Mouse (Mus musculus) intestine, embryonic 14.5 days (tissue): Measurements from ENCODE around the gene Acly. TPM values are rescaled to one million over a fixed set of nuclear protein-coding genes. Genes with fewer than 3 reads are reported as not detected.
A peak's percentile ranks its signal among the peaks of the same experiment; 100 is the strongest.

ENCODE experiments used
- ATAC-seq: fragments of 200-750 bp; cut with Nextera tagmentation; replicated peaks from 2 replicates; pipeline ENCODE4 v1.8.0; 2017; ENCODE audit warnings: low read depth, moderate number of reproducible peaks, moderate TSS enrichment, moderate library complexity; ENCODE audit not compliant: low FRiP score, low TSS enrichment
- DNase-seq: peaks from one replicate; pipeline ENCODE4 v3.0.0-alpha.2; 2018; ENCODE audit warnings: low spot score
- H3K27ac ChIP-seq: fragments of 300-500 bp; sonication (generic); 2 replicates; pipeline ENCODE4 v1.5.1; 2014; ENCODE audit warnings: low read depth, mild to moderate bottlenecking, control low read depth
- H3K27me3 ChIP-seq: fragments of 300-500 bp; sonication (generic); replicated peaks from 2 replicates; pipeline ENCODE4 v1.6.1; 2014; ENCODE audit warnings: low read length, control low read depth; ENCODE audit not compliant: control insufficient read depth, insufficient read depth
- H3K36me3 ChIP-seq: fragments of 300-500 bp; sonication (generic); 2 replicates; pipeline ENCODE4 v1.6.1; 2014; ENCODE audit warnings: low read length, control low read depth; ENCODE audit not compliant: control insufficient read depth, insufficient read depth
- H3K4me1 ChIP-seq: fragments of 300-500 bp; sonication (generic); replicated peaks from 2 replicates; pipeline ENCODE4 v1.6.1; 2014; ENCODE audit warnings: low read length, control low read depth, mixed read lengths; ENCODE audit not compliant: control insufficient read depth, insufficient read depth
- H3K4me2 ChIP-seq: fragments of 300-500 bp; sonication (generic); 2 replicates; pipeline ENCODE4 v1.6.1; 2014; ENCODE audit warnings: low read length
- H3K4me3 ChIP-seq: fragments of 300-500 bp; sonication (generic); 2 replicates; pipeline ENCODE4 v1.5.1; 2014; ENCODE audit warnings: low read depth, low read length, control low read depth, mixed read lengths
- H3K9ac ChIP-seq: fragments of 300-500 bp; sonication (generic); 2 replicates; pipeline ENCODE4 v1.6.1; 2014; ENCODE audit warnings: mild to moderate bottlenecking, low read length
- H3K9me3 ChIP-seq: fragments of 300-500 bp; sonication (generic); 2 replicates; pipeline ENCODE4 v1.6.1; 2016; ENCODE audit warnings: low read length, control low read depth; ENCODE audit not compliant: control insufficient read depth
- WGBS: fragments of 180-500 bp; shearing (Covaris S2); extraction: QIAGEN DNeasy Blood & Tissue Kit; methylation state at CpG from one replicate; pipeline ENCODE4 v1.1.7; 2014; 5-methylcytosine and 5-hydroxymethylcytosine counted together
- polyA plus RNA-seq: library from polyadenylated mRNA; unstranded; fragments of >200 nt; fragmentation: Nextera tagmentation; extraction: Ambion mirVana; gene quantifications from 2 replicates; pipeline ENCODE4 v1.2.1, GENCODE M21; 2014

The Acly gene
- polyA plus RNA-seq, 1 experiment from 2014 or later, result 177 TPM

DNA sequence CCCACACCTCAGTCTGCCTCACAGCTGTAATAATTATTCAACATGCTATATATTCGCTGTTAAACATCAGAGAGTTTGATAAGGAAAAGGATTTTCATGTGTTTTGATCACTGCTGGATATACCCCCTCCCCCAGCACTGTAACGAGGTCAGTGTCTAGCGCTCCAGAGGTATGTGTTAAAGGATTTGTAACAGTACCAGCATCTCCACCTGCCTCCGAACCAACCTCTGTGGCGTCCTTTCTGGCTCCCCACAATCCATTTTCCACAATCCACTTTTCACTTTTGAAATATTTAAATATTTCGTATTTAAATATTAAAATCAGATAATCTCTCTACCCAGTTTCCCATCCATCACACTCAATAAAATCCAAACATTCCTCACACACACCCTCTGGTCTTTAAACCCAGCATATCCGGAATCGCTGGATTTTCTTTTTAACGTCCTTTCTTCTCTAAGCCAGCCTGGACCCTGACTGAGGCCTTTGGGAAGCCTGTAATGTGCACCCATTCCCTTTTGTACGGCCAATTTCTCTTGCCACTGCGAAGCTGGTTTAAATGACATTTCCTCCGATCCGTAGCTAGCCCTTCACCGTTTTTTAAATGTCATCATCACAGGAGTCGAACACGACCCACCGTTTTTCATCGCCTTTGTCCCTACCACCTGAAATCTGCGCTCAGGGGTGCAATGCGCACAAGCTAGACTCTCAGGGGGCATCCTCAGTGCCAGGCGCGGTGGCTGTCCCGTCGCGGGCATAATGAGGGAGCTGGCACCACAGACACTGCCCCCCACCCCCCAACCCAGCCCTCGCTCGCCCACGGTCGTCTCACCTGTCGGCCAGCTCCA is 56.2 kb downstream of the Acly start:
- DNase-seq (peak; percentile 61), ATAC-seq (0 out of 2 replicates have a peak, but pooled peaks have one; percentile 5)
- Histone ChIP-seq H3K4me1 (peaks cover 11% of the 10 kb centered on the region), H3K9me3 (no peaks in the 10 kb centered on the region), H3K27ac (no peak overlapping the region), H3K36me3 (peaks cover 9% of the 10 kb centered on the region), H3K4me3 (peak overlapping the region; percentile 78), H3K4me2 (peak overlapping the region; percentile 93), H3K27me3 (no peaks in the 10 kb centered on the region), H3K9ac (peak overlapping the region; percentile 83)
- WGBS, result 3% methylated on average over 30 of the region's 30 CpGs

DNA sequence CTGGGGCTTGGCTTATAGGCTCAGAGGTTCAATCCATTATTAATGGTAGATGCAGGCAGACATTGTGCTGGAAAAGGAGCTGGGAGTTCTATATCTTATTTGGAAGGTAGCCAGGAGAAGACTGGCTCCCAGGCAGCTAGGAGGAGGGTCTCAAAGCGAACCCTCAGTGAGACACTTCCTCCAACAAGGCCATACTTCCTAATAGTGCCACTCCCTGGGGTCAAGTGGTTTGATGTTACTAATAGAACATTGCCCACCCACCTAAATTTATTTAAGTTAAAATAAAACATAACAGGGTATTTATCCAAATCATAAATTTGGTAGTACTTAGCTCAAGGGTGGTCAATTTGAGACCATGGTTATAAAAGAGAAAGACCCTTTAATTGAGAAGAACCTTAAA is 62.0 kb downstream of the Acly start:
- Histone ChIP-seq H3K9me3 (no peaks in the 10 kb centered on the region), H3K4me1 (peaks cover 6% of the 10 kb centered on the region), H3K27me3 (no peaks in the 10 kb centered on the region), H3K9ac (no peak overlapping the region), H3K4me3 (no peak overlapping the region), H3K27ac (no peak overlapping the region), H3K4me2 (no peak overlapping the region), H3K36me3 (peaks cover 25% of the 10 kb centered on the region)
- WGBS, result 61% methylated on average over 1 of the region's 1 CpGs
- ATAC-seq, result no peak
- no peak for DNase-seq

DNA sequence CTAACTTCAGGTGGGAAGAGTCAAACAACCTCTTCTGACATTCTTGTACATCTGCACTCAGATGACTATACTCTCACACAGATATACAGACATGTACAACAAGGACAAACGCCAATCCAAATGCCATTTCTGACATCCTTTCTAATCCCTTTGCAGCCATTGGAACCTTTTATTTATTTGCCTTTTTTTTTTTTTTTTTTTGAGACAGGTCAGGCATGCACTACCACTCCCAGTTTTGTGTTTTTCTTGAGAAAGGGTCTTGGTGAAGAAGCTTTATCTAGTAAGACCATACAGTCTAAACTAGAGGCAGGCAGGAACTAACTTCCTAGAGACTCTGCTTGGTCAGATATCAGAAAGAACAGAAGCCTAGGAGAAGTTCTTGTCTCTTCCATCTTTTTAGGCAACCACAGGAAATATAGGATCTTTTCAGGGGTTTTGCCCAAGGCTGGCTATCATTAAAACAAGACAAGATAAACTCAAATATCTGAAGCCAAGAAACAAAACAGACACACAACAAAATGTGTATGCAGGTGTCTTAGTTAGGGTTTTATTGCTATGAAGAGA is 62.5 kb downstream of the Acly start:
- no peak overlapping the region for H3K4me2 ChIP-seq
- no peaks in the 10 kb centered on the region for H3K27me3 ChIP-seq
- H3K4me3 ChIP-seq, result no peak overlapping the region
- H3K9me3 ChIP-seq, result no peaks in the 10 kb centered on the region
- peaks cover under 1% of the 10 kb centered on the region; the same call in 1 of the 2 replicates for H3K4me1 ChIP-seq
- 90% methylated on average over 1 of the region's 1 CpGs for WGBS
- H3K36me3 ChIP-seq, result peaks cover 25% of the 10 kb centered on the region
- ATAC-seq, result no peak
- no peak overlapping the region for H3K9ac ChIP-seq
- H3K27ac ChIP-seq, result no peak overlapping the region
- no peak for DNase-seq

DNA sequence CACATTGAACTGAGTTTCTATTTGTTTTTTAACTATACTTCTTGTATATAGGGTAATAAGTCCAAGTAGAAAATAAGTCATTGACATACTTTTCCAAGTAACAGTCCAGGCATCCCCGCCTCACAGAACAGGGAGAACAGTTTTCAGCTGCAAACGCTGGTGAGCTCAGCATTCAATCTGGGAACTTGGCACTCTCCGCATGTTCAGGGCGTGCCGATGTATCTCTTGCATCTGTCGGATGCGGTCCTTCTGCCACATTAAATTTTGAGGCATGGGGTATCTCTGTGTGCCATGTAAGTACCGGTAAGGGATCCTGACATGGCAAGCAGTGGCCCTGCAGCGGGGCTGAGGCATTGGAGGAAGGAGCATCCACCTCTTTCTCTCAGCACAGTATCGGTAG is 65.1 kb downstream of the Acly start:
- Histone ChIP-seq H3K4me3 (no peak overlapping the region), H3K27me3 (no peaks in the 10 kb centered on the region), H3K4me1 (no peaks in the 10 kb centered on the region), H3K27ac (no peak overlapping the region), H3K9me3 (no peaks in the 10 kb centered on the region), H3K9ac (no peak overlapping the region), H3K36me3 (peaks cover 32% of the 10 kb centered on the region), H3K4me2 (no peak overlapping the region)
- ATAC-seq (no peak), DNase-seq (no peak)
- WGBS, result 92% methylated on average over 10 of the region's 10 CpGs

DNA sequence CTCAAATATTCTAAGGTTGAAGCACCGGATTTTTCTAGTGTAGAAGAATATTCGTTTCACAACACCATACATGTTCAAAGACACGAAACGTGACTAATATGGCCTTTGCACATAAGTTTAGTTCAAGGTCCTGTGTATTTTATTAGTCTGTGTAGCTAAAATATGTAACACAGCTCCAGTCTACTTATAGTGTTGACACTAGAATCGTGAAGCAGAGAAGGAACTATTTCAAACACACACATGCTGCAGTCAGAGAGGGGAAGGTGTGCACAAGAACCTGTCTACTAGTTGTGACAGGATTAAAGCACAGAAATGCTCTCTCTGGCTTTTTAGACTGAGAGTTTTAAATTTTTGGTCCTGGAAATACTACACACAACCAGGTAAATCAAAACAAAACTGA is 70.1 kb downstream of the Acly start:
- no peak overlapping the region for H3K9ac ChIP-seq
- DNase-seq (no peak), ATAC-seq (no peak)
- 81% methylated on average over 5 of the region's 5 CpGs for WGBS
- H3K27ac ChIP-seq, result no peak overlapping the region
- peaks cover 29% of the 10 kb centered on the region for H3K36me3 ChIP-seq
- H3K9me3 ChIP-seq, result no peaks in the 10 kb centered on the region
- no peaks in the 10 kb centered on the region for H3K4me1 ChIP-seq
- H3K4me3 ChIP-seq, result no peak overlapping the region
- no peak overlapping the region for H3K4me2 ChIP-seq
- no peaks in the 10 kb centered on the region for H3K27me3 ChIP-seq

DNA sequence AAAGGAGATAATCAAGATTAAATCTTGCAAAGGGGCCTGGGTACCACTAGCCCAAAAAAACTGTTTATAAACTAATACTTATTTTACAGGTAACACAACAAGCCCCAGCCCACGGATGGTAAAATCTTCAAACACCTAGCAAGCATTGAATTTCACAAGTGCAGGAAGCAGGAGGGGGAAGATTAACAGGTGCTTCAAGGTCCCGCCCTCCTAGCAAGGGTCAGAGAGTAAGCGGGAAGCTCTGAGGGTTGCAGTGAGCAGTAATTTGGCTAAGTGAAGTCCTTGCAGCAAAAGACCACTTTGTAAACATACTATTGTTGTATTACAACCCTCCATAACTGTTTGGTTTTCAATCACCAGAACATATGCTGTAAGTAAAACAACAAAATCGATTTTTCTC is 70.6 kb downstream of the Acly start:
- Histone ChIP-seq H3K4me3 (no peak overlapping the region), H3K9me3 (no peaks in the 10 kb centered on the region), H3K27ac (no peak overlapping the region), H3K4me1 (no peaks in the 10 kb centered on the region), H3K36me3 (peaks cover 24% of the 10 kb centered on the region), H3K4me2 (no peak overlapping the region), H3K27me3 (no peaks in the 10 kb centered on the region), H3K9ac (no peak overlapping the region)
- ATAC-seq (no peak), DNase-seq (no peak)
- 70% methylated on average over 4 of the region's 4 CpGs for WGBS

DNA sequence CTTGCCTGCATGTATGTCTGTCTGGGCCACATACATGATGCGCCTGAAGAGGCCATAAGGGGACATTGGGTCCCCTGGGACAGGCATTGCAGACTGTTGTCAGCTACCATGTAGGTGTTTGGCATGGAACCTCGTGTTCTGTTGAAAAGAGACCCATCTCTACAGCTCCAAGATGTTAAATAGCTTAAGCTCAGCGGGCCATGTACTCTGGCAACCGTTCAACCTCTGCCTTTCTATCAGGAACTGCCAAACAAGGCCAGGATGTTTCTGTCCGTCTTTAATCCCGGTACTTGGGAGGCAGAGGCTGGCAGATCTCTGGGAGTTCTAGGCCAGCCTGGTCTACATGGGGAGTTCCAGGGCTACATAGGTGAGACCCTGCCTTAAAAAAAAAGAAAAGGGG is 85.2 kb downstream of the Acly start:
- H3K4me3 ChIP-seq, result no peak overlapping the region
- WGBS, result 88% methylated on average over 6 of the region's 6 CpGs

DNA sequence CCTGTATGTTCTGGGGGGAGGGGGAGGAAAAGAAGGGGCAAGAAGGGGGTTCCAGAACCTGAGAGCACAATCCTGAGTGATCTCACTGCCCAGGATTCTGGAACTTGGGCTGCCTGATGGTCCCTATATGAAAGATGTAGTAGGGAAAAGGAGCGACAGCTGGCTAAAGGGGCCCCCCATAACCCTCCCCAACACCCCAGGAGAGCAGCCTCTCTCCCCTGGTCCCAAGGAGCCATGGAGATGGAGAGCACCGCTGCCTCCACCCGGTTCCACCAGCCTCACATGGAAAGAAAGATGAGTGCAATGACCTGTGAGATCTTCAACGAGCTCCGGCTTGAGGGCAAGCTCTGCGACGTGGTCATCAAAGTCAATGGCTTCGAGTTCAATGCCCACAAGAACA is 86.0 kb downstream of the Acly start, which contains the start of the genes Nt5c3b and Klhl10:
Nt5c3b (minus strand) TSS at position 12 of the 400 bp plus-strand sequence.
Klhl10 (plus strand) TSS at position 121 of the 400 bp plus-strand sequence.
- Histone ChIP-seq H3K4me2 (peak within 1 kb of the TSS; percentile 70), H3K36me3 (peaks cover 21% of the 10 kb centered on the region; the same call in 1 of the 2 replicates), H3K9me3 (no peaks in the 10 kb centered on the region), H3K27ac (peak within 1 kb of the TSS; percentile 67; the same call in 1 of the 2 replicates), H3K4me3 (peak within 1 kb of the TSS; percentile 92), H3K9ac (peak within 1 kb of the TSS; percentile 90), H3K27me3 (no peaks in the 10 kb centered on the region), H3K4me1 (peaks cover 6% of the 10 kb centered on the region; the same call in 1 of the 2 replicates)
- ATAC-seq, result no peak
- WGBS, result 85% methylated on average over 7 of the region's 8 CpGs
- DNase-seq, result no peak

More for the DNA sequence above, 85.2 kb downstream of the Acly start:
- no peaks in the 10 kb centered on the region for H3K9me3 ChIP-seq
- H3K4me2 ChIP-seq, result no peak overlapping the region
- ATAC-seq (no peak), DNase-seq (no peak)
- peaks cover 13% of the 10 kb centered on the region; the same call in 1 of the 2 replicates for H3K36me3 ChIP-seq
- H3K9ac ChIP-seq, result no peak overlapping the region
- H3K27me3 ChIP-seq, result no peaks in the 10 kb centered on the region
- H3K4me1 ChIP-seq, result peaks cover 6% of the 10 kb centered on the region; the same call in 1 of the 2 replicates
- no peak overlapping the region for H3K27ac ChIP-seq
